Mouse (Mus musculus) cerebellum, adult 11 months (tissue): Measurements from ENCODE around the gene Tmed1.
"Not testable (repeated sequence)": the region's sequence is repeated elsewhere in the genome, so short reads cannot be mapped to it uniquely, and the experiment has no call there.

Source experiments
- DNase-seq: peaks from one replicate; pipeline ENCODE4 v3.0.0; 2022

Tmed1 gene

GRCm38 (mm10) chr9:21509772-21510688 lies at the start of gene Tmed1:
Gene Tmed1, minus strand, starts transcription at chr9:21510252.
- peak; percentile 92 for DNase-seq

GRCm38 (mm10) chr9:21559151-21559550 lies 49.1 kb upstream of the Tmed1 start:
- no peak for DNase-seq

- no peak for DNase-seq
Observed at GRCm38 (mm10) chr9:21558366-21558765, 48.3 kb upstream of the Tmed1 start.

- no peak for DNase-seq
Observed at GRCm38 (mm10) chr9:21557556-21557955, 47.5 kb upstream of the Tmed1 start.

DNA sequence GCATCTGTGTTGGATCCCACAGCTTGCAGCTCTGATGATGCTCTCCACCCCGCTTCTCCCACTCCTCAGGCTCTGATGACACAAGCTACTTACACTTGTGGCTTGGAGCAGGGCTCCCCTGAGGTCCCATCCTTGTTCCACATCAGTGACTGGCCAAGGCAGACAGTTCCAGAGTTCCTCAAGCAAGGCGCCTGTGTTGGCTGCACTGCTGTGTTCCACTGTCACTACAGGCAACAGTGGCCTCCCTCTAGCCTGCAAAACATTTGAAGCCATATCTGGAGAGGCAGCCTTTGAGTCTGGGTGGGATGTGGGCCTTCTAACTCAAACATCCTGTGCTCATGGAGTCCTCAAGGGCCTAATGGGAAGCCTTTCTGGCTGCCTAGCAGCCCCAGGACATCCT lies 46.9 kb upstream of the Tmed1 start:
- DNase-seq, result no peak

- DNase-seq, result no peak
Observed at GRCm38 (mm10) chr9:21555198-21555742, 45.2 kb upstream of the Tmed1 start.

- no peak for DNase-seq
Observed at GRCm38 (mm10) chr9:21553607-21554273, 43.7 kb upstream of the Tmed1 start.

DNA sequence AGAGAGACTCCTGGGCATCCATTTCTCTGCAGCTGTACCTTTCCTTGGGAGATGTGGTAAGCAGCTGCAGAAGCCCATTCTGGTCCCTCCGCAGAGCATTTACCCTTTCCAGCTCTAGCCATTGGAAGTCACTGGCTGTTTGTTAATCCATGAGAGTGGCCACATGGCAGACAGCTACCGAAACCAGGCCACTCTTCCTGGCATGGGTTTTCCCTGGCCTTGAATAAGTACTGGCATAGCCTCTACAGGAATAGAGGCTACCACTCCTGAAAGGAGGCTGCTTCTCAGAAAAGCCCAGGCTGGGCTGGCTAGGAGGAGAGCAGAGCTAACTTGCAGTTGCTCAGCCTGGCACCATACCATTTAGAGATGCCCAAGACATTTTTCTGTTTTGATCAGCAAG lies 41.0 kb upstream of the Tmed1 start:
- no peak for DNase-seq

DNA sequence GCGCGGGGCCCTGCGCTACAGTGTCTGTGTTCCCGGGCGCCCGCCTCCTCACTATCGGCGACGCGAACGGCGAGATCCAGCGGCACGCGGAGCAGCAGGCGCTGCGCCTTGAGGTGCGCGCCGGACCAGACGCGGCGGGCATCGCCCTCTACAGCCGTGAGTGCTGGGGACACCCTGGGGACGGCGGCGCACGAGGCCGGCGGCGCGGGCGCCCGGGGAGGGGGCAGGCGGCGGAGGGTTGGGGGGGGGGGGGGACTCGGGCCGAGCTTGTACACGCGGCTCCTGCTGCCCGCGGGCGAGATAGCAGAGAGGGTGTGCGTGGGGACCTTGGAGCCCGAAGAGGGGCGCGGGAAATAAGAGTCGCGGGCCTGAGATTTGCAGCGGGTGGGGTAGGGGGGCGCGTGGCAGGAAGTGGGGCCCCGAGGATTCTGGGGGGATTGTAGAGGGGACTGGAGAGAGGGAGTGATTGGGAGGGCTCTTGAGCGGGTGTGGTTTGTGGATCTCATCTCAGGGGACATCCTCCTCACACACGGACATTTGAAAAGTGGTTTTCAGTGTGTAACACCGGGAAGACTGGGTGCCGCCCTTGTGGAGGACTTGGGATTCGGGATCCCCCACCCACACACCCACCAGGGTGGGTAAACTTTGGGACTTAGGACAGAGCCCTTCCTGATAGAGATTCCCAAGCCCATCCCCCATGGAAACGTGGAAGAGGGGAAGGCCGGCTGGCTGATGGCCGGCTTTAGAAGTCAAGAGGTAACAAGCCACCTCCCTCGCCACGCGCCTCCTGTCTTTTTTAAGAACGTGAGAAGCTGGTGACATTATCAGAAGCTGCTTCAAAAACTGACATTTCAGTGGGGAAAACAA lies 37.3 kb upstream of the Tmed1 start:
- peak; percentile 52 for DNase-seq

DNA sequence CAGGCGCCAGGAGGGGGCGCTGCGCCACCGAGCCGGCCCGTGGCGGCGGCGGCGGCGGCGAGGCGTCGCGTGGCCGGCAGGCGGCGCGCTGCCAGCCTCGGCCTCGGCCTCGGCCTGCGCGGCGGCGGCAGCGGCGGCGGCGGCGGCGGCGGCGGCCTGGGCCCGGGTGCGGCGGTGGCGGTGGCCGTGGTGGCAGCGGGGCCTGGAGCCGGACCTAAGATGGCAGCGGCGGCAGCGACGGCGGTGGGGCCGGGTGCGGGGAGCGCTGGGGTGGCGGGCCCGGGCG lies 36.7 kb upstream of the Tmed1 start, which contains the start of gene Carm1:
Carm1 (plus strand) TSS at position 106 of the 286 bp plus-strand sequence.
- DNase-seq, result no peak

DNA sequence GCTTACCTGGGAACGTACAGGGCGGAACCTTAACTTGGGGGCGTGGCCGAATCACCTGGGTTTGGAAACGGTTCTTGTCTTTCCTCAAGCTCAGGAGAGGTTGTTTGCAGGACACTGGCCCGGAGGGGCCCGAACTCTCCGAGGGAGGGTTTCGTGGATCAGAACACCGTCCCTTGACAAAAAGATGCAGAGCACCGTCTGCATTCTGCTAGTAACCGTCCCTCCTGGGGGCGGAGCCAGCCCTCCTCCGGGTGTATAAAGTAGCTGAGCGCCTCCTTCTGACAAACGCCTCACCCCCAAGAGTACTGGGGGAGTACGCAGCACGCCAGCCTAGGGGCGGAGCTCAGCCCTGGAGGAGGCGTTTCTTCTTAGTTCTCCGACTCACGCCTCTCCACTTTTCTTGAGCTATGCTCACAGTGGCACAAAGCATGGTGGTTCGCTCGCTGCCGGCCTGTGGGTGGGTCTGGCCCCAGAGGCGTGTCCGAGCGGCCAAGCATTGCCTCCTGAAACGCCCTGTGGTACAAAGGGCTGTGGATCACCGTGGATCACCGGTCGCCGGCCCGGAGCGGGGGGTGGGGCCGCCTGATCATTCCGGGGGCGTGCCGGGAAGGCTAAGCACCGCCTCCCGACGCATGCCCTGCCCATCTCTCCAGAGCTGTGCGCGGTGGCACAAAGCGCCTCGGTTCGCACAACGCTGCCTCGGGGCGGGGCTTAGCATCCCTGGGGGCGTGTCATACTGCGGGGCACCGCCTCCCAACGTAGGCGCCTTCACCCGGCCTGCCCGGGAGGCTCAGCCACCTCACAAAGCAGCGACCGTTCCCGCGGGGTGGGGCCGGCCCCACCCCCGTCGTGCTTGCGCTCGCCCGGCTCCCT lies 36.1 kb upstream of the Tmed1 start:
- peak; percentile 99 for DNase-seq

- no peak for DNase-seq
Observed at GRCm38 (mm10) chr9:21545351-21545915, 35.4 kb upstream of the Tmed1 start.

GRCm38 (mm10) chr9:21542001-21542400 lies 31.9 kb upstream of the Tmed1 start:
- not testable (repeated sequence) for DNase-seq

- no peak for DNase-seq
Observed at GRCm38 (mm10) chr9:21539981-21540753, 30.1 kb upstream of the Tmed1 start.

DNA sequence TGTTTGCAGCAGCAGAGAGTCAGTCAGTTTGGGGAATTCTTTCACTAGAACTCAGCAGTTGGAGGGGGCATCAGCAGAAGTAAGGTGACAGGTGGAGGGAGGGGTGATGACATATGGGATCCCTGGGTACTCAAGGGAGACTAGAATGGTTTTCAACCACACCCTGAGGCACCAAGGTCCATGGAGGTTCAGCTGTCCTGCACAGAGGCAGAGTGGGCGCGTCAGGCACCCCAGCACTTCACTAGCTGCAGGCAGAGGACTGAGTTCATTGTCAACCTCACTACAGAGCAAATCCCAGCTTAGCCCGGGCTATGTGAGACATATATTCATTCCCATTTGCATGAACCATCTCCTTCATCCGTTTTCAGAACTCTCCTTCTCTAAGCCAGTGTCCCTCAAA lies 27.0 kb upstream of the Tmed1 start:
- no peak for DNase-seq

- no peak for DNase-seq
Observed at GRCm38 (mm10) chr9:21536501-21536900, 26.4 kb upstream of the Tmed1 start.

DNA sequence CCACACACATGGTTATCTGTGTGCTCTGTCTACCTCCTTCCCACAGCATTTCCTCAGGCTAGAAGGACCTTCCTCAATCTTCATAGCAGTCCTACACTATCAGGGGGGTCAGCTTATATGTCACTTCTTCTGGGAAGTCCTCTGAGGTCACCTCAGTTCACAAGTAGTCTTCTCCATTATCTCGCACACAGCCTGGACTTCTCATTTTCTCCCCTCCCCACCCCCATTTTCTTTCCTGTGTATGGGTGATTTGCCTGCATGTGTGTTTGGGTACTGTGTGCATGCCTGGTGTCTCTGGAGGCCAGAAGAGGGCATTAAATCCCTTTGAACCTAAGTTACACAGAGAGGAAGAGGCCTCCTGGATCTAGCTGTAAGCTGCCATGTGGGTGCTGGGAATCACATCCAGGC lies 17.9 kb upstream of the Tmed1 start:
- DNase-seq, result no peak

DNA sequence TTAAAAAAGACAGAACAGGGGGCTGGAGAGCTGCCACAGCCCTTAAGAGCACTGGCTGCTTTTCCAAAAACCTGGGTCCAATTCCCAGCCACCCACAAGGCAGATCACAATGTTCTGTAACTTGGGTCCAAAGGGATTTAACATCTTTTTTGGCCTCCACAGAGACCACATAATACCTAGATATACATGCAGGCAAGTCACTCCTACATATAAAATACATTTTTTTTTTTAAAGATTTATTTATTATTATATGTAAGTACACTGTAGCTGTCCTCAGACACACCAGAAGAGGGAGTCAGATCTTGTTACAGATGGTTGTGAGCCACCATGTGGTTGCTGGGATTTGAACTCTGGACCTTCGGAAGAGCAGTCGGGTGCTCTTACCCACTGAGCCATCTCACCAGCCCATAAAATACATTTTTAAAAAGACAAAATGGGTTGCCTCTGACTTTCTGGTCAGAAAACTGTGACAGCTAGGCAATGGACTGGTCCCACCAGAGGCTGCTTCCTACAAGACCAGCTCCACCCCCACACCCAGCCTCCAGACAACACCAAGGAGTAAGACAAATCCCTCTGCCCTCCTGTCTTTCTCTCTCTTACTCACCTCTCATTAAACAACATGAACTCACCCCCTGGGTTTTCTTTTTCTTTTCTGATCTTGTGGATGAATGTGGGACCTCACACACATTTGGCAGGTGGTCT lies 17.2 kb upstream of the Tmed1 start:
- no peak for DNase-seq

- DNase-seq, result no peak
Observed at GRCm38 (mm10) chr9:21526634-21526944, 16.5 kb upstream of the Tmed1 start.

- no peak for DNase-seq
Observed at GRCm38 (mm10) chr9:21525937-21526633, 16.0 kb upstream of the Tmed1 start, which contains the start of gene AB124611. Gene AB124611, plus strand, starts transcription at chr9:21526176.
